Mouse (Mus musculus): Measurements from ENCODE around the gene Myo9b. TPM values are rescaled to one million over a fixed set of nuclear protein-coding genes. Genes with fewer than 3 reads are reported as not detected.

Myo9b gene
- polyA plus RNA-seq, 1 experiment from 2014 or later = 15.5 TPM

GRCm38 (mm10) chr8:71395071-71395470, 122.6 kb downstream of the Myo9b start:
- Histone ChIP-seq H3K4me1 (ENCODE audit: control insufficient read depth, insufficient read depth, low read length) (peaks cover 10% of the 10 kb centered on the region), H3K4me3 (ENCODE audit: low read depth, low read length) (no peak overlapping the region), H3K9me3 (replicated peaks; ENCODE audit: control insufficient read depth, low read length, poor library complexity, severe bottlenecking) (no peaks in the 10 kb centered on the region), H3K27me3 (ENCODE audit: control insufficient read depth, insufficient read depth, low read depth, low read length) (no peaks in the 10 kb centered on the region), H3K36me3 (ENCODE audit: control insufficient read depth, insufficient read depth, low read length) (peaks cover 4% of the 10 kb centered on the region; the same call in 1 of the 2 replicates), H3K4me2 (ENCODE audit: low read length) (no peak overlapping the region), H3K27ac (ENCODE audit: low read length) (no peak overlapping the region), H3K9ac (ENCODE audit: low read depth, low read length) (no peak overlapping the region)
- ATAC-seq = no peak
- 90% methylated on average over 10 of the region's 10 CpGs for WGBS

- Histone ChIP-seq H3K4me1 (ENCODE audit: control insufficient read depth, insufficient read depth, low read length) (peaks cover 10% of the 10 kb centered on the region), H3K27me3 (ENCODE audit: control insufficient read depth, insufficient read depth, low read depth, low read length) (no peaks in the 10 kb centered on the region), H3K36me3 (ENCODE audit: control insufficient read depth, insufficient read depth, low read length) (peaks cover 4% of the 10 kb centered on the region; the same call in 1 of the 2 replicates), H3K4me2 (ENCODE audit: low read length) (peak within 1 kb of the TSS; percentile 97), H3K9ac (ENCODE audit: low read depth, low read length) (no peak within 1 kb of the TSS), H3K9me3 (replicated peaks; ENCODE audit: control insufficient read depth, low read length, poor library complexity, severe bottlenecking) (no peaks in the 10 kb centered on the region), H3K27ac (ENCODE audit: low read length) (peak within 1 kb of the TSS; percentile 70), H3K4me3 (ENCODE audit: low read depth, low read length) (peak within 1 kb of the TSS; percentile 72)
- no peak for ATAC-seq
- WGBS = 84% methylated on average over 9 of the region's 9 CpGs
These were observed 123.1 kb downstream of the Myo9b start, which contains the start of gene Ushbp1 for GRCm38 (mm10) chr8:71395629-71396028. TSS of gene Ushbp1 (minus strand) at chr8:71395802.

GRCm38 (mm10) chr8:71396639-71397305, 124.3 kb downstream of the Myo9b start, which contains the start of gene Babam1:
TSS of gene Babam1 (plus strand) at chr8:71396861.
- Histone ChIP-seq H3K4me1 (ENCODE audit: control insufficient read depth, insufficient read depth, low read length) (peaks cover 10% of the 10 kb centered on the region), H3K27me3 (ENCODE audit: control insufficient read depth, insufficient read depth, low read depth, low read length) (no peaks in the 10 kb centered on the region), H3K27ac (ENCODE audit: low read length) (peak within 1 kb of the TSS; percentile 70), H3K9ac (ENCODE audit: low read depth, low read length) (peak within 1 kb of the TSS; percentile 80), H3K4me2 (ENCODE audit: low read length) (peak within 1 kb of the TSS; percentile 97), H3K9me3 (replicated peaks; ENCODE audit: control insufficient read depth, low read length, poor library complexity, severe bottlenecking) (no peaks in the 10 kb centered on the region), H3K36me3 (ENCODE audit: control insufficient read depth, insufficient read depth, low read length) (peaks cover 4% of the 10 kb centered on the region; the same call in 1 of the 2 replicates), H3K4me3 (ENCODE audit: low read depth, low read length) (peak within 1 kb of the TSS; percentile 72)
- peak; percentile 98 for ATAC-seq
- under 1% methylated on average over 34 of the region's 34 CpGs for WGBS

DNA sequence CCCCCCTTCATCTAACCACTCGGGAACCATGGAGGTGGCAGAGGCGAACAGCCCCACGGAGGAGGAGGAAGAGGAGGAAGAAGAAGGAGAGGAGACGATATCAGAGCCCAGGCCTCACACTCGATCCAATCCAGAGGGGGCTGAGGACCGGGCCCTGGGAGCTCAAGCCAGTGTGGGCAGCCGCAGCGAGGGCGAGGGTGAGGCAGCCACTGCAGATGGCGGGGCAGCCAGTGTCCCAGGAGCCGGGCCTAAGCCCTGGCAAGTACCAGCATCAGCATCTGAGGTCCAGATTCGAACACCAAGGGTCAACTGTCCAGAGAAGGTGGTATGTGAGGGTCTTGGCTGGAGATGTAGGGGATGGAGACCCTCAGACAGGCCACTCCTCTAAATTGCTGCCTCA, 125.2 kb downstream of the Myo9b start:
- Histone ChIP-seq H3K9me3 (replicated peaks; ENCODE audit: control insufficient read depth, low read length, poor library complexity, severe bottlenecking) (no peaks in the 10 kb centered on the region), H3K27ac (ENCODE audit: low read length) (no peak overlapping the region), H3K27me3 (ENCODE audit: control insufficient read depth, insufficient read depth, low read depth, low read length) (no peaks in the 10 kb centered on the region), H3K36me3 (ENCODE audit: control insufficient read depth, insufficient read depth, low read length) (peaks cover 4% of the 10 kb centered on the region; the same call in 1 of the 2 replicates), H3K9ac (ENCODE audit: low read depth, low read length) (0 out of 2 replicates have a peak overlapping the region, but pooled peaks have one; percentile 80), H3K4me3 (ENCODE audit: low read depth, low read length) (peak overlapping the region; percentile 72), H3K4me1 (ENCODE audit: control insufficient read depth, insufficient read depth, low read length) (peaks cover 10% of the 10 kb centered on the region), H3K4me2 (ENCODE audit: low read length) (peak overlapping the region; percentile 97)
- 89% methylated on average over 12 of the region's 12 CpGs for WGBS
- no peak for ATAC-seq

- Histone ChIP-seq H3K27ac (ENCODE audit: low read length) (no peak overlapping the region), H3K4me3 (ENCODE audit: low read depth, low read length) (no peak overlapping the region), H3K9me3 (replicated peaks; ENCODE audit: control insufficient read depth, low read length, poor library complexity, severe bottlenecking) (no peaks in the 10 kb centered on the region), H3K27me3 (ENCODE audit: control insufficient read depth, insufficient read depth, low read depth, low read length) (no peaks in the 10 kb centered on the region), H3K36me3 (ENCODE audit: control insufficient read depth, insufficient read depth, low read length) (peaks cover 4% of the 10 kb centered on the region; the same call in 1 of the 2 replicates), H3K9ac (ENCODE audit: low read depth, low read length) (no peak overlapping the region), H3K4me2 (ENCODE audit: low read length) (no peak overlapping the region), H3K4me1 (ENCODE audit: control insufficient read depth, insufficient read depth, low read length) (peaks cover 13% of the 10 kb centered on the region)
- 98% methylated on average over 2 of the region's 2 CpGs for WGBS
- ATAC-seq = no peak
These were observed 128.3 kb downstream of the Myo9b start for GRCm38 (mm10) chr8:71400826-71401225.

- no peaks in the 10 kb centered on the region for H3K27me3 ChIP-seq (ENCODE audit: control insufficient read depth, insufficient read depth, low read depth, low read length)
These were observed 128.9 kb downstream of the Myo9b start for GRCm38 (mm10) chr8:71401454-71401853.

GRCm38 (mm10) chr8:71402446-71402964, 130.0 kb downstream of the Myo9b start:
- Histone ChIP-seq H3K27me3 (ENCODE audit: control insufficient read depth, insufficient read depth, low read depth, low read length) (no peaks in the 10 kb centered on the region), H3K9me3 (replicated peaks; ENCODE audit: control insufficient read depth, low read length, poor library complexity, severe bottlenecking) (no peaks in the 10 kb centered on the region)
- WGBS = 88% methylated on average over 9 of the region's 9 CpGs

More at GRCm38 (mm10) chr8:71401454-71401853, 128.9 kb downstream of the Myo9b start:
- no peak overlapping the region for H3K4me3 ChIP-seq (ENCODE audit: low read depth, low read length)
- ATAC-seq = no peak
- H3K4me2 ChIP-seq (ENCODE audit: low read length) = no peak overlapping the region
- H3K9ac ChIP-seq (ENCODE audit: low read depth, low read length) = no peak overlapping the region
- H3K36me3 ChIP-seq (ENCODE audit: control insufficient read depth, insufficient read depth, low read length) = peaks cover 4% of the 10 kb centered on the region; the same call in 1 of the 2 replicates
- H3K4me1 ChIP-seq (ENCODE audit: control insufficient read depth, insufficient read depth, low read length) = peaks cover 16% of the 10 kb centered on the region
- no peaks in the 10 kb centered on the region for H3K9me3 ChIP-seq (replicated peaks; ENCODE audit: control insufficient read depth, low read length, poor library complexity, severe bottlenecking)
- H3K27ac ChIP-seq (ENCODE audit: low read length) = no peak overlapping the region

GRCm38 (mm10) chr8:71403107-71403885, 130.8 kb downstream of the Myo9b start:
- H3K27me3 ChIP-seq (ENCODE audit: control insufficient read depth, insufficient read depth, low read depth, low read length) = no peaks in the 10 kb centered on the region
- no peaks in the 10 kb centered on the region for H3K9me3 ChIP-seq (replicated peaks; ENCODE audit: control insufficient read depth, low read length, poor library complexity, severe bottlenecking)
- no peak for ATAC-seq
- H3K27ac ChIP-seq (ENCODE audit: low read length) = no peak overlapping the region
- no peak overlapping the region for H3K4me2 ChIP-seq (ENCODE audit: low read length)
- H3K4me3 ChIP-seq (ENCODE audit: low read depth, low read length) = no peak overlapping the region
- WGBS = 88% methylated on average over 6 of the region's 6 CpGs
- peaks cover 4% of the 10 kb centered on the region; the same call in 1 of the 2 replicates for H3K36me3 ChIP-seq (ENCODE audit: control insufficient read depth, insufficient read depth, low read length)
- peaks cover 13% of the 10 kb centered on the region; the same call in 1 of the 2 replicates for H3K4me1 ChIP-seq (ENCODE audit: control insufficient read depth, insufficient read depth, low read length)
- no peak overlapping the region for H3K9ac ChIP-seq (ENCODE audit: low read depth, low read length)

More at GRCm38 (mm10) chr8:71402446-71402964, 130.0 kb downstream of the Myo9b start:
- H3K36me3 ChIP-seq (ENCODE audit: control insufficient read depth, insufficient read depth, low read length) = peaks cover 4% of the 10 kb centered on the region; the same call in 1 of the 2 replicates
- H3K9ac ChIP-seq (ENCODE audit: low read depth, low read length) = no peak overlapping the region
- no peak overlapping the region for H3K27ac ChIP-seq (ENCODE audit: low read length)
- no peak overlapping the region for H3K4me2 ChIP-seq (ENCODE audit: low read length)
- ATAC-seq = no peak
- H3K4me3 ChIP-seq (ENCODE audit: low read depth, low read length) = no peak overlapping the region
- peaks cover 17% of the 10 kb centered on the region for H3K4me1 ChIP-seq (ENCODE audit: control insufficient read depth, insufficient read depth, low read length)
